Mouse (Mus musculus): ENCODE data around the gene Arhgef19. TPM values are rescaled to one million over a fixed set of nuclear protein-coding genes. Genes with fewer than 3 reads are reported as not detected.

Arhgef19 gene
- 10 to 100 TPM; 29.0 to 31.0 TPM for total RNA-seq (2021)
- long read RNA-seq, experiment 1, partial matches to known transcripts, result 14 of 49 reads
- long read RNA-seq, experiment 1, other reads (novel, unspliced or antisense), result 35 of 49 reads
- long read RNA-seq, experiment 2, partial matches to known transcripts, result 5 of 33 reads
- long read RNA-seq, experiment 2, other reads (novel, unspliced or antisense), result 27 of 33 reads

- peak; percentile 96 for DNase-seq
These were observed at the start of gene Arhgef19 for GRCm38 (mm10) chr4:141239388-141240125. Gene Arhgef19 (plus strand): TSS chr4:141239499.

DNA sequence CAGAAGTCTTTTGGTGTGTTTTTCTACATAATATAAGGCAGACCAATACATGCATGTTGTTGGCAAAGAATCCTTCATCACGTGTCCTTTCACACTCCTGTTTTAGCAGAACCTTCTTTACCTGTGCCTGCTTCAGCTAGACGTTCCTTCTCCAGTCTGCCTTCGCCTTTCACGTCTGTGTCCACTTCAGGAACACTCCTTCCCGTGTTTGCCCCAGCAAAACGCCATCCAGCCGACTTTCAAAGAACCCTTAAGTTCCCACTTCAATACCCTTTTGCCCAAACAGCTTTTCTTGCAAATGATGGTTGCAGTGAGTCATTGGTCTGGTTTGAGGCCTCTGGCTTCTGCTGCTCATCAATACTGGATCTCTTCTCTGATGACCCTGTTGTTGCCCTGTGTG is 48.0 kb upstream of the Arhgef19 start:
- DNase-seq, result no peak

DNA sequence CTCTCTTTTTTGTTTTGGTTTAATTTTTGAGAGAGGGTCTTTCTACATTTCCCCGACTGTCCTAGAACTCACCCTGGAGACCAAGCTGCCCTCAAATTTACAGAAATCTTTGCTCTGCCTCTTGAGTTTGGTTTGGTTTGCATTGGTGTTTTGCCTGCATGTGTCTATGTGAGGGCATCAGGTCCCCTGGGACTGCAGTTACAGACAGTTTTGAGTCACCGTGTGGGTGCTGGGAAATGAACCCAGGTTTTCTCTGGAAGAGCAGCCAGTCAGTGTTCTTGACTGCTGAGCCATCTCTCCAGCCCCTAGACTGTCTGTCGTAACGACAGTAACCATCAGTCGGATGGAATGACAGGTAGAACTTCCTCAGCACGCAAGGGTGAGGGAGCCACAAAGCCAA is 44.7 kb upstream of the Arhgef19 start:
- no peak for DNase-seq

DNA sequence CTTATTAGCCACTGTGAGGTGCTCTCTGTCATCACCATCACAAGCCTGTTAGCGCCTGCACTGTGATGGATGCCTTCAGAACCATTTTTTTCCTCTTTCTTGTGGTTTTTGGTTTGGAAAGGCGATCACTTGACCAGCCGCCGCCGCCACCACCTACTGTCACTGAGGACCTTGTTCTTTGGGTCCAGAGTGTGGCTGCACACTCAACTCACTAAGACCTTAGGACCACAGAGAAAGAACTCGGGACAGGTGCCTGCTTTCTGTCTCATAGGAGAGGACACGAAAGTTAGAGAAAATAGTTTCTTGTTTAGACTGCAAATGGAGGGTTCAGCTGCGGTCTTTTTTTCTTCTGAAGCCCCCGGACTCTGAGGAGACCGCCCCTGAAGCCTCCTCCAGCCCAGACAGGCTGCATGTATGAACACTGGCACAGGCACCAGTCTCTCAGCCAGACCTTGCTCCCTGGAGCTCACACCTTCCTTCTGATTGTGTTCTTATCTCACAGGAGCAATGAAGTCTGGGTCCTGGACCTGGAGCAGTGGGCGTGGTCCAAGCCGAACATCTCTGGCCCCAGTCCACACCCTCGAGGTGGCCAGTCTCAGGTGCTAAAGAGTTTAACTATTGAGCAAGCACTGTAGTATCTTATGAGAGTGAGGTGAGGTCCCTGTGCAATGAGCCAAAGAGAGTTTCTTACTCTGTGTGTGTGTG is 42.2 kb upstream of the Arhgef19 start:
- DNase-seq, result no peak

GRCm38 (mm10) chr4:141197686-141198035 is 41.6 kb upstream of the Arhgef19 start:
- no peak for DNase-seq

DNA sequence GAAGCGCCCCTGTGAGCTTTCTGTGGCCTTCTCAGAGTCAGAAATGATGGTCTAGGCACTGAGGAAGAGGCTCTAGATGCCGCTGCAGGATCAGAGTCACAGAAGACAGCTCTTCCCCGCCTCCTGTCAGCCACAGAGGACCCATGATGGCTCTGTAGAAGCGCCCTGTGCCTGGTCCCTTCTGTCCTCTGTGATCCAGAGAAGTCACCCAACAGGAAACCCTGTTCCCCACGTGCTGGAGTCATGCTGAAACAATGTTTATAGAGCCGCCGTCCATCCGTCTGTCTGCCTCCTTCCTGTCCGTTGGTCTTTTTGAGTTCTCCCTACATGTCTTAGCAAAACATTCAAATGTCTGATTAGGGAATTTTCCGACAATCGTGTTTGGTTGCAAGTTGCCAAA is 38.4 kb upstream of the Arhgef19 start:
- no peak for DNase-seq

GRCm38 (mm10) chr4:141202192-141202591 is 37.1 kb upstream of the Arhgef19 start:
- DNase-seq, result peak; percentile 21

GRCm38 (mm10) chr4:141204580-141205061 is 34.7 kb upstream of the Arhgef19 start:
- peak; percentile 58 for DNase-seq

DNA sequence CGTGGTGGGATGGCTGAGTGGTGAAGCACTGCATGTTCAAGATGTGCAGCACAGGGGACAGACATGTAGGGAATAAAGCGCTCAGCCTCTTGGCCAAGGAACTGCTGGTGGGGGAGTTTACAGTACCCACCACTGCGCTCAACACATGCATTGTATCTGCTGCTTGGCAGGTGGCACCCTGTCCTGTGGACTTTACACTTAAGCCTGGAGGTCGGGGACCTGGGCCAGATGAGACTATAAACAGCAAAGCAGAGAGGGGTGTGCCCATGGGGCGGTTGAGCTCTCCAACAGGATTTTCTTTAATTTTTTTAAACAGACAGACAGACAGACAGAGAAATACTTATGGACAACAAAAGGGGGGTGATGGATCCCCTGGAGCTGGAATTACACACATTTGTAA is 32.2 kb upstream of the Arhgef19 start:
- DNase-seq, result no peak

- DNase-seq, result no peak
These were observed 28.6 kb upstream of the Arhgef19 start for GRCm38 (mm10) chr4:141210524-141211219.

DNA sequence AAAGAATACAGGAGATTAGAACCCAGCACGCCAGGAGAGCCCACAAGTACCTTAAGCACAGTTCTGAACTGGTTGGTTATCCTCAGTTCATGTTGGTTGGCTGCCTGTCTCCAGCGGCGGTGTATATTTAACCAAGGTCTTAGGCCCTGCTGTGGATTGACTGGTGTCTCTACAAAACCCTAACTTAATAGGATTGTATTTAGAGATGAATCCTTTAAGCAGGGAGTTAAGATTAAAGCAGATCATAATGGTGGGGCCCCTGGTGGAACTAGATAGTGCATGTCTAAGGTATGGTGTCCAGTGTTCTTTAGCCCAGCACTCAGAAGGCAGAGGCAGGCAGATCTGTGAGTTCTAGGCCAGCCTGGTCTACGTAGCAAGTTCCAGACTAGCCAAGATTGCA is 27.7 kb upstream of the Arhgef19 start:
- DNase-seq, result no peak

DNA sequence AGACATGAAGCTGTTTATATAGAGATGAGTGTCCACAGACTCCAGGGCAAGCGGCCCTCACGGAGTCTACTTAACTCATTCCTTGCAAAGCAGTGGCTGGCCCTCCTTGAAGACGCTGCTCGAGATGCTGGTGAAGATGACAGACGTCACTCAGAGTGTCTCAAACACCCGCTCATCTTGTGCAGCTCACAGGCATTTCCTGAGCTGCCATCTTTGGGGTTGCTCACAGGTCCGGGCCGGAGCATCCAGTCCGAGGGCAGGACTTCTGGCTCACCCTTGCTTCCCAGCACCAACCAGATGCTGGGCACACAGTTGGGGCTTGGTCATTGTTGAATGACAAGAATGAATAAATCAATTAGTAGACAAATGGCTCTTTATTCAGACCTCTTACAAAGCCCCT is 26.4 kb upstream of the Arhgef19 start:
- DNase-seq, result no peak

DNA sequence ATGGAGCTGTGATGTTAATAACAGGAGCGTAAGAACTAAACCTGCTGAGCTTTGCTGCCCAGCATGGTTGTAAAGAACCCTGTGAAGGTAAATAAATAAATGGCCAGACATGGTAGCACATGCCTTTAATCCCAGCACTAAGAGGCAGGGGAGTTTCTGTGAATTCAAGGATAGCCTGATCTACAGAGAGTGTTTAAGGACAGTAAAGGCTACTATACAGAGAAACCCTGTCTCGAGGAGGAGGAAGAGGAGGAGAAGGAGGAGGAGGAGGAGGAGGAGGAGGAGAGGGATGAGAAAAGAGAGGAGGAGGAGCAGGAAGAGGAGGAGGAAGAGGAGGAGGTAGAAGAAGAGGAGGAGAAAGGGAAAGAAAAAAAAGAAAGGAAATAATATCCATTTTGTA is 26.0 kb upstream of the Arhgef19 start:
- no peak for DNase-seq

DNA sequence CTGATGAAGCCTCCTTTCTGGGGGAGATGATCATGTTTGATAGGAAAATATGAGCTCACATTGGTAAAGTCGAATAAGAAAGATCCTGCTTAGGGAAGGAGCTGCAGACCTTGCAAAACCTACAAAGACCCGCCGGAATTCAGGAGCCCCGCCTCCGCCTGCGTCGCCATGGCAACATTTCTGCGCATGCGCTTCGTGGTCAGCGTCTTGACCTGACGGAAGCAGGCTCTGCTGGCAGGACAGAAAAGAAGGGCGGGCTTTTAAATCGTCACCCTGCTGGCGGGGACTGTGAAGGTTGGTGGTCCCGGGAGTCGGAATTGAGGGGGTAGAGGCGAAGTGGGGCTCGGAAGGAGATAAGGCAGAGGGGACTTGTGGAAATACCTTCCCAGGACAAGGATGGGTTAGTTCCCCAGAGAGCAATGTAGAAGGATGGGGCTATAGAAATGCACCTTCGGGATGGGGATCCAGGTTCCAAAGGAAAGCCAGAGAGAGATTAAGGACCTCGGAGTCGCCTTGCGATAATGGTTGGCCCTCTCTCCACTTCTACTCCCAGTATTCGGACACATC is 25.4 kb upstream of the Arhgef19 start, which contains the start of gene Rsg1:
Rsg1 (plus strand) TSS at position 187 of the 567 bp plus-strand sequence.
- peak; percentile 96 for DNase-seq

GRCm38 (mm10) chr4:141214337-141214851 is 24.9 kb upstream of the Arhgef19 start:
- peak; percentile 53 for DNase-seq

DNA sequence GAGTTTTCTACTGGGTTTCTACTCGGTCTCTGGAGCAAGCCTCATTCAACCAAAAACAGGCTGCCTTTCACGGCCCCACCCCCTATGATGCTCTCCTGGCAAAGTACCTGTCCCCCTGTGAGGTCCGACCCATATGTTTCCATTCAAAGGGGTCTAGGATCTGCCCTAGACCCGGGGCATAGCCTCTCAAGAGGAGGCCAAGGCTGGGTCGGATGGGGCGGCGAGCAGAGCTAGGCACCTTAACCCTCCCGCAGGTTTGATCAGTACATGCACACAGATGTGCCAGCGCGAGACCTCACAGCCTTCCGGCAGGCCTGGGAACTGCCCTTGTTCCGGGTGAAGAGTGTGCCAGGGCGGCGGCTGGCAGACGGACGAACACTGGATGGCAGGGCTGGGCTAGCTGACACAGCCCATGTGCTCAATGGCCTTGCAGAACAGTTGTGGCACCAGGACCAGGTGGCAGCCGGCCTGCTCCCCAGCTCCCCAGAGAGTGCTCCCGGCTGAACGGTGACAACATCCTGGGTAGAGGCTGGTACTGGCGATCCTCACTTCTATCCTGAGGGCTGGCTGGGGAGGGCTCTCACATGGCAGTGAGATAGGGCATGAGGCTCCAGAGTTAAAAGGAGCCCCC is 19.6 kb upstream of the Arhgef19 start:
- peak; percentile 74 for DNase-seq

GRCm38 (mm10) chr4:141221848-141222247 is 17.5 kb upstream of the Arhgef19 start:
- no peak for DNase-seq

GRCm38 (mm10) chr4:141222752-141223151 is 16.5 kb upstream of the Arhgef19 start:
- DNase-seq, result no peak

DNA sequence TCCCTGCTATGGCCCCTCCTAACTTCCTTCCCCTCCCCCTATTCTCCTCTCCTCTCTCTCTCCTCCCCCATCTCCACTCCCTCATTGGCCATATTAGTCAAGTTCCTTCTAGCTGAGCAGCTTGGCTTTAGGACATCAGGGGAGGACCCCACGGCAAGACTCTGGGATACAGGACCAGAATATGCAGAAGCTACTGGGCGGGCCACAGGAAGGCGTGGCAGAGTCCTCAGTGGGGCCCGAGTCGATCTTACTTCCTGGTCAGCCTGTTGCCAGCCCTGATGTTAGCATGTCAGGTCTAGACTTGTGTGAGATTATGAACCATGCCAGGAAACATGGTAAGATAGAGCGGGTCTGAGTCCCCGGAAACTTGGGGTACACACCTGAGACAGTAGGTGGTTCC is 10.6 kb upstream of the Arhgef19 start:
- no peak for DNase-seq

- no peak for DNase-seq
These were observed 6.1 kb upstream of the Arhgef19 start for GRCm38 (mm10) chr4:141233196-141233595.

DNA sequence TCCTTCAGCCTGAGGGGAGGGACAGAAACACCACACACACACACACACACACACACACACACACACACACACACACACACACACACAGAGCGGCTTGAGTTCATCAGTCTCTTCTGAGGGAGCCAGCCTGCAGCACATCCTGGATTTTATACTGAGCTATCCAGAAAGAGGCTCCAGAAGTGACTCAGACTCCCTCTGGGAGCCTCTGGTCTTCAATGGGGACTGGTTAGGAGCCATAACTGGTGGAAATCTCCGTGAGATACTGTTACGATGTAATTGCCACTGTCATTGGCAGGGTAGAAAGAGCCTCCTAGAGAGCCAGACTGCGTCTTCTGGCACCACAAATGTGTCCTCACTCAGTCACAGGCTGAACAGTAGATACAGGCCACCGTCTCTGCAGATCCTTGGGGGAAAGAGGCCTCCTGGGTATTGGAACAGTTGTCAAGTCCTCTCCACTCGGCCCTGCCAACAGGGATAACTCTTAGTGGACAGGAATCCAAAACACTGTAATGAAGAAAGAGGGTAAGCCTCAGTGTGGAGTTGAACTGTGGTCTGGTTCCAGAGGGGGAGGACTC is 3.7 kb upstream of the Arhgef19 start:
- no peak for DNase-seq

Data from adrenal gland, postnatal 10 days (tissue).